Mouse (Mus musculus) left cerebral cortex, postnatal 4 days (tissue): ENCODE data around the gene Nelfe. TPM values are rescaled to one million over a fixed set of nuclear protein-coding genes. Genes with fewer than 3 reads are reported as not detected.
"Not testable (repeated sequence)": the region's sequence is repeated elsewhere in the genome, so short reads cannot be mapped to it uniquely, and the experiment has no call there.

Experiments
- DNase-seq: peaks from one replicate; pipeline ENCODE4 v3.0.0-alpha.2; 2022
- intact Hi-C: fragments of 180-260 bp; cut with DNase I; formaldehyde crosslinking; loops from one replicate; pipeline ENCODE4 v1.15.1; 2025
- total RNA-seq, 2 experiments: library from RNA; stranded (reverse); gene quantifications; 2 replicates each; pipeline ENCODE4 v1.2.3; 2021

The Nelfe gene
- total RNA-seq, 2 experiments from 2014 or later, result 31.7 to 32.8 TPM

- intact Hi-C loops, result loop anchor here (5.0 kb wide), 1 partner anchor 38 kb away; the partner anchor contains the start of genes Nelfe and Skiv2l
- no peak for DNase-seq
Observed at GRCm38 (mm10) chr17:34890074-34890743, 40.0 kb downstream of the Nelfe start.

DNA sequence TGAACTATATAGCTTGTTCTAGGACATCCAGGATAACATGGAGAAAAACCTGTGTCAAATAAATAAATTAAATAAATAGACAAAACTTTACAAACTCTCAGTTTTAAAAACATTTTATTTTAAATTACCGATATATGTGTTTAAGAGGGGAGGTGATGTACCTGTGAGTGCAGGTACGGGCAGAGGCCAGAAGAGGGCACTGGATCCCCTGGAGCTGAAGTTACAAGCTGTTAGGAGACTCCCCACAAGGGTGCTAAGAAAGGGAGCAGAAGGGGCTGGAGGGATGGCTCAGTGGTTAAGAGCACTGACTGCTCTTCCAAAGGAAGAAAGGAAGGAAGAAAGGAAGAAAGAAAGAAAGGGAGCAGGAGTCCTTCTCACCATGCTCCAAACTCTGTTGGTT, 41.2 kb downstream of the Nelfe start:
- intact Hi-C loops, result loop anchor here (5.0 kb wide), 1 partner anchor 39 kb away; the partner anchor contains the start of genes Nelfe and Skiv2l
- DNase-seq, result no peak

GRCm38 (mm10) chr17:34893072-34893824, 43.1 kb downstream of the Nelfe start:
- no peak for DNase-seq
- intact Hi-C loops, result loop anchor here (5.0 kb wide), 1 partner anchor 41 kb away; the partner anchor contains the start of genes Nelfe and Skiv2l

GRCm38 (mm10) chr17:34894074-34894597, 43.9 kb downstream of the Nelfe start:
- DNase-seq, result peak; percentile 98
- intact Hi-C loops, result loop anchor here (5.0 kb wide), 1 partner anchor 42 kb away; the partner anchor contains the start of genes Nelfe and Skiv2l

DNA sequence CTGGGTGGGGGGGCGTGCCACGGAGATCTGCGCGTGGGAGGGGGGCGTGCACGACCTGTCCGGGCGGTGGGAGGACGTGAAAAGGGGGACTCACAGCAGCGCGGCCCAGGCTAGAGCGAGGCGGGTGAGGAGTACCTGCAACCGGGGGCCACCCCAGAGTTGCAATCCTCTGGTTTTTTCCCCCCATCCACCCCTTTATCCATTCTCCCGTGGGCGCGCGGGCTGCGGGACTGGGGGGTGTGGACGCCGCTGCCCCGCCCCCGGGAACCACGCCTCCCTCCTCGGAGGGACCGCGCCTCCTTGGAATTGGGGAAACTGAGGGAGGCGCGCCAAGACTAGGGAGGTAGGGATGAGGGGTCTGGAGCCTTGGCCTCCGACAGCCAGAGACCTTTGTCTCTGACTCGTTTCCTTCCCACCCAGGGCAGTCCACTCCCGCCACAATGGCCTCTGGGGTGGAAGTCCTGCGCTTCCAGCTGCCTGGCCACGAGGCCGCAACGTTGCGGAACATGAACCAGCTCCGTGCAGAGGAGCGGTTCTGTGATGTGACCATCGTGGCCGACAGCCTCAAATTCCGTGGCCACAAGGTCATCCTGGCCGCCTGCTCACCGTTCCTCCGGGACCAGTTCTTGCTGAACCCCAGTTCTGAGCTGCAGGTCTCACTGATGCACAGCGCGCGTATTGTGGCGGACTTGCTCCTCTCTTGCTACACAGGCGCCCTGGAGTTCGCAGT, 44.8 kb downstream of the Nelfe start:
- peak; percentile 57 for DNase-seq
- intact Hi-C loops, result loop anchor here (5.0 kb wide), 1 partner anchor 43 kb away; the partner anchor contains the start of genes Nelfe and Skiv2l

- no peak for DNase-seq
- intact Hi-C loops, result no loop called here
Observed at GRCm38 (mm10) chr17:34895724-34896123, 45.5 kb downstream of the Nelfe start.

- DNase-seq, result no peak
- intact Hi-C loops, result no loop called here
Observed at GRCm38 (mm10) chr17:34896366-34896765, 46.2 kb downstream of the Nelfe start.

DNA sequence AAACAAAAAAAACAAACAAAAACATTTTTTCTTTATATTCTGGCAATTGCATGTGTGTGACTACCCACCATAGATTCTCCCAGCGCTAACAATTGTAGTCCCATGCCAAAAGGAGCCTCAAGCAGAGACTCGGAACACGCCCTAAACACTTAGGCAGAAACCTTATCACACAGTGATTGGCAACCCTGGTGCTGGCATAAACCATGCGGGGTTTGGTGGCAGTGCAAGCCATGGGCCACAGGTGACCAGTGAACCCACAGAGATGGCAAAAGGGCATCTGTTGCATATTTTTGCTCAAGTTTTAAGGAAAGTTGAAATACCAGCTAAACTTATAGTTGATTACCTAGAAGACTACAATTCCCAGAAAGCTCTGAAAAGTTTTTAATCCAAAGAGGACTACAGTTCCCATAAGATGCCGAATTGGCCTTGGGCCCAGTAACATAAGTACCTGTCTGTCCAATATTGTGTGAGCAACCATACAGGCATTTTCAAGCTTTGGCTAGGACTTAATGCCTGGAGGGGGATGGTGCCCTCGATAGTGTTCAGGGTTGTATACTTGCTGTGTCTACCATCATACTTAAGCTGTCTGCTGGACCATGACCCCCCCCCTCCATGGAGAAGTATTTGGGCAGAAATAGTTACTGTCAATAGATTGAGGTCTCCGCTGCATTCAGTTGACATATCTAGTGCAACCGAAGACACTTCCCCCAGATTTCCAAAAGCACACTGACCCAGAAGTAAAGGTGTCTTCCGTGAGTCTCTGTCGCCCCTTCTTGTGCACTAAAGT, 47.4 kb downstream of the Nelfe start:
- no peak for DNase-seq
- intact Hi-C loops, result no loop called here

DNA sequence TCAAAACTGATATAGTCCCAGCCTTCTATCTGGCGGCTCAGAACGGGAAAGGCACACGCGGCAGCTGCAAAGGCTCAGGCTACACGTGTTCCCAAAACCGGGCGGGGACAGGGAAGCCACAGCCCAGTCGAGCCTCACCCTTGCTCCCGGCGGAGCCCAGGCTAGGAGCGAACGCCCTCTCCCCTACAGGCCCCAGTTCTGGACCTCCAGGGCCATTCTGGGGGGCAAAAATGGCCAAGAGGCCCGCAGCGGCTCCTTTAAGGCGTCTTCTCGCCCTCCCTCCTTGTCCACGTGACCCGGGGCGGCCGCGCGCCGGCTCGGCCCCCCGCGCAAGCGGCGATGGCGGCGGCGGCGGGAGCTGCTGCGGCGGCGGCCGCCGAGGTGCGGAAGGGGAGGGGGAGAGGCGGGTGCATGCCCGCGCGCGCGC, 48.0 kb downstream of the Nelfe start, which contains the start of the genes C2 and Ehmt2:
TSS of gene C2 (minus strand) at position 106 of the 427 bp plus-strand sequence.
TSS of gene Ehmt2 (plus strand) at position 310 of the 427 bp plus-strand sequence.
- intact Hi-C loops, result no loop called here
- DNase-seq, result peak; percentile 81

- DNase-seq, result peak; percentile 57
- intact Hi-C loops, result no loop called here
Observed at GRCm38 (mm10) chr17:34898706-34899052, 48.5 kb downstream of the Nelfe start.

DNA sequence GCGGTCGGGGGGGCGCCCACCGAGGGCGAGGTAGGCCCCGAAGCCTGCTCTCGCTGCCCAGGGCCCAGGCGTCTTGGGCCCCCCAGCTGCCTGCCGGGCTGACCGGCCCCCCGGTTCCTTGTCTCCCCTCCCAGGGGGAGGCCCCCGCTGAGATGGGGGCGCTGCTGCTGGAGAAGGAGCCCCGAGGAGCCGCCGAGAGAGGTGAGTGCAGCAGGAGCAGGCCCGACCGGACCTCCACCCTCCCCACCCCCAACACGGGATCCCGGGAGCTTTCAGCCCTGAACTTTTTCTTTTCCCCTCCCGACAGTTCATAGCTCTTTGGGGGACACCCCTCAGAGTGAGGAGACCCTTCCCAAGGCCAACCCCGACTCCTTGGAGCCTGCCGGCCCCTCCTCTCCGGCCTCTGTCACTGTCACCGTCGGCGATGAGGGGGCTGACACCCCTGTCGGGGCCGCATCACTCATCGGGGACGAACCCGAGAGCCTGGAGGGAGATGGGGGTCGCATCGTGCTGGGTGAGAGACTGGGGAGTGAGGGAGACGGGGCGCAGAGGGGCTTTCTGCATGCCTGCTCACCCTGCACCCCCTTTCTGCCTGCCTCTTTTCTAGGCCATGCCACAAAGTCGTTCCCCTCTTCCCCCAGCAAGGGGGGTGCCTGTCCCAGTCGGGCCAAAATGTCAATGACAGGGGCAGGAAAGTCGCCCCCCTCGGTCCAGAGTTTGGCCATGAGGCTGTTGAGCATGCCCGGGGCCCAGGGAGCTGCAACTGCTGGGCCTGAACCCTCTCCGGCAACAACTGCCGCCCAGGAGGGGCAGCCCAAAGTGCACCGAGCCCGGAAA, 49.1 kb downstream of the Nelfe start:
- peak; percentile 46 for DNase-seq
- intact Hi-C loops, result no loop called here

- intact Hi-C loops, result no loop called here
- no peak for DNase-seq
Observed at GRCm38 (mm10) chr17:34899890-34900243, 49.7 kb downstream of the Nelfe start.

GRCm38 (mm10) chr17:34900826-34901225, 50.6 kb downstream of the Nelfe start:
- not testable (repeated sequence) for DNase-seq

GRCm38 (mm10) chr17:34901948-34902347, 51.8 kb downstream of the Nelfe start:
- DNase-seq, intact Hi-C loops: not testable (repeated sequence)

More at GRCm38 (mm10) chr17:34900826-34901225, 50.6 kb downstream of the Nelfe start:
- intact Hi-C loops, result not testable (repeated sequence)

DNA sequence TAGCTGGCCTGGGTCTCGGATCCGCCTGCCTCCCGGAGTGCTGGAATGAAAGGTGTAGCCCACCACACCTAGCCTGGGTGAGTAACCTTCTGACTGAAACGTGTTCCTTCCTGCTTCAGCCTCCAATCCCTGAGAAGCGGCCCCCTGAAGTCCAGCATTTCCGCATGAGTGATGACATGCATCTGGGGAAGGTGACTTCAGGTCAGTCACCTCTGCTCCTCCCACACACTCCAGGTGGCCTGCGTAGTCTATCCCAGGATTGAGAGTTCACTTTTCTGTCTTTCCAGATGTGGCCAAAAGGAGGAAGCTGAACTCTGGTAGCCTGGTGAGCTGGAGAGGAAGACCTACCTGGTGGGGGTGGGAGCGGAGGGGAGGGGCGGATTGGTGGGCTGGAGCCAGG, 52.7 kb downstream of the Nelfe start:
- no peak for DNase-seq
- intact Hi-C loops, result no loop called here
